Mouse (Mus musculus): ENCODE results near the gene Unk. TPM values are rescaled to one million over a fixed set of nuclear protein-coding genes. Genes with fewer than 3 reads are reported as not detected.

Unk gene
- polyA plus RNA-seq, 1 experiment from 2014 or later: 7.4 TPM

GRCm38 (mm10) chr11:116072608-116073007, 42.5 kb downstream of the Unk start:
- WGBS: 78% methylated on average over 3 of the region's 3 CpGs
- no peak overlapping the region for H3K4me2 ChIP-seq (replicated peaks; ENCODE audit: low read depth)
- H3K4me3 ChIP-seq (ENCODE audit: low read depth, low read length): no peak overlapping the region

GRCm38 (mm10) chr11:116074436-116074991, 44.4 kb downstream of the Unk start:
- Histone ChIP-seq H3K36me3 (ENCODE audit: control insufficient read depth, insufficient read depth) (peaks cover 5% of the 10 kb centered on the region), H3K27me3 (replicated peaks; ENCODE audit: control insufficient read depth, insufficient read depth, low read length) (no peaks in the 10 kb centered on the region), H3K4me3 (ENCODE audit: low read depth, low read length) (no peak overlapping the region), H3K9me3 (ENCODE audit: control insufficient read depth) (no peaks in the 10 kb centered on the region), H3K27ac (ENCODE audit: low read depth, low read length) (no peak overlapping the region), H3K4me2 (replicated peaks; ENCODE audit: low read depth) (no peak overlapping the region), H3K4me1 (replicated peaks; ENCODE audit: control insufficient read depth, insufficient read depth, low read length) (peaks cover 4% of the 10 kb centered on the region; the same call in 1 of the 2 replicates), H3K9ac (ENCODE audit: low read depth, low read length) (no peak overlapping the region)
- ATAC-seq: no peak
- TF ChIP-seq CTCF (IDR thresholded peaks at IDR 0.05; ENCODE audit: low read depth): no peak
- WGBS: 73% methylated on average over 7 of the region's 7 CpGs

More at GRCm38 (mm10) chr11:116072608-116073007, 42.5 kb downstream of the Unk start:
- H3K4me1 ChIP-seq (replicated peaks; ENCODE audit: control insufficient read depth, insufficient read depth, low read length): no peaks in the 10 kb centered on the region; the same call in 1 of the 2 replicates
- H3K27me3 ChIP-seq (replicated peaks; ENCODE audit: control insufficient read depth, insufficient read depth, low read length): no peaks in the 10 kb centered on the region
- no peak for ATAC-seq
- H3K27ac ChIP-seq (ENCODE audit: low read depth, low read length): no peak overlapping the region
- H3K9me3 ChIP-seq (ENCODE audit: control insufficient read depth): no peaks in the 10 kb centered on the region
- H3K36me3 ChIP-seq (ENCODE audit: control insufficient read depth, insufficient read depth): no peaks in the 10 kb centered on the region
- no peak for TF ChIP-seq CTCF (IDR thresholded peaks at IDR 0.05; ENCODE audit: low read depth)
- H3K9ac ChIP-seq (ENCODE audit: low read depth, low read length): no peak overlapping the region

- no peak for ATAC-seq
- no peak overlapping the region for H3K4me2 ChIP-seq (replicated peaks; ENCODE audit: low read depth)
- 52% methylated on average over 20 of the region's 20 CpGs for whole genome bisulfite sequencing
- H3K36me3 ChIP-seq (ENCODE audit: control insufficient read depth, insufficient read depth): peaks cover 17% of the 10 kb centered on the region
- H3K27me3 ChIP-seq (replicated peaks; ENCODE audit: control insufficient read depth, insufficient read depth, low read length): no peaks in the 10 kb centered on the region
- H3K9me3 ChIP-seq (ENCODE audit: control insufficient read depth): no peaks in the 10 kb centered on the region
- no peak overlapping the region for H3K4me3 ChIP-seq (ENCODE audit: low read depth, low read length)
- no peak for TF ChIP-seq CTCF (IDR thresholded peaks at IDR 0.05; ENCODE audit: low read depth)
- peaks cover 4% of the 10 kb centered on the region; the same call in 1 of the 2 replicates for H3K4me1 ChIP-seq (replicated peaks; ENCODE audit: control insufficient read depth, insufficient read depth, low read length)
- no peak overlapping the region for H3K9ac ChIP-seq (ENCODE audit: low read depth, low read length)
- no peak overlapping the region for H3K27ac ChIP-seq (ENCODE audit: low read depth, low read length)
These were observed 45.6 kb downstream of the Unk start for GRCm38 (mm10) chr11:116075539-116076265.

GRCm38 (mm10) chr11:116076266-116076540, 46.1 kb downstream of the Unk start:
- peaks cover 4% of the 10 kb centered on the region; the same call in 1 of the 2 replicates for H3K4me1 ChIP-seq (replicated peaks; ENCODE audit: control insufficient read depth, insufficient read depth, low read length)
- H3K36me3 ChIP-seq (ENCODE audit: control insufficient read depth, insufficient read depth): peaks cover 22% of the 10 kb centered on the region
- H3K9ac ChIP-seq (ENCODE audit: low read depth, low read length): no peak overlapping the region
- no peaks in the 10 kb centered on the region for H3K9me3 ChIP-seq (ENCODE audit: control insufficient read depth)
- no peak overlapping the region for H3K4me3 ChIP-seq (ENCODE audit: low read depth, low read length)
- 74% methylated on average over 7 of the region's 7 CpGs for WGBS
- no peak for ATAC-seq
- no peak overlapping the region for H3K4me2 ChIP-seq (replicated peaks; ENCODE audit: low read depth)
- no peaks in the 10 kb centered on the region for H3K27me3 ChIP-seq (replicated peaks; ENCODE audit: control insufficient read depth, insufficient read depth, low read length)
- H3K27ac ChIP-seq (ENCODE audit: low read depth, low read length): no peak overlapping the region
- TF ChIP-seq CTCF (IDR thresholded peaks at IDR 0.05; ENCODE audit: low read depth): no peak

GRCm38 (mm10) chr11:116076836-116077235, 46.7 kb downstream of the Unk start:
- H3K36me3 ChIP-seq (ENCODE audit: control insufficient read depth, insufficient read depth): peaks cover 29% of the 10 kb centered on the region
- H3K9me3 ChIP-seq (ENCODE audit: control insufficient read depth): no peaks in the 10 kb centered on the region
- H3K4me1 ChIP-seq (replicated peaks; ENCODE audit: control insufficient read depth, insufficient read depth, low read length): peaks cover 4% of the 10 kb centered on the region; the same call in 1 of the 2 replicates
- H3K27ac ChIP-seq (ENCODE audit: low read depth, low read length): no peak overlapping the region
- TF ChIP-seq CTCF (IDR thresholded peaks at IDR 0.05; ENCODE audit: low read depth): no peak
- no peaks in the 10 kb centered on the region for H3K27me3 ChIP-seq (replicated peaks; ENCODE audit: control insufficient read depth, insufficient read depth, low read length)
- peak overlapping the region; percentile 40; the same call in 1 of the 2 replicates for H3K9ac ChIP-seq (ENCODE audit: low read depth, low read length)
- peak overlapping the region; percentile 29; the same call in 1 of the 2 replicates for H3K4me3 ChIP-seq (ENCODE audit: low read depth, low read length)
- ATAC-seq: no peak
- H3K4me2 ChIP-seq (replicated peaks; ENCODE audit: low read depth): peak overlapping the region; percentile 64
- WGBS: 77% methylated on average over 7 of the region's 7 CpGs

- 29% methylated on average over 22 of the region's 22 CpGs for WGBS
These were observed 47.5 kb downstream of the Unk start, which contains the start of gene Unc13d for GRCm38 (mm10) chr11:116077446-116078204. Gene Unc13d (minus strand): TSS chr11:116077961.

More at GRCm38 (mm10) chr11:116077446-116078204, 47.5 kb downstream of the Unk start, which contains the start of gene Unc13d:
- peak within 1 kb of the TSS; percentile 64 for H3K4me2 ChIP-seq (replicated peaks; ENCODE audit: low read depth)
- H3K27ac ChIP-seq (ENCODE audit: low read depth, low read length): peak within 1 kb of the TSS; percentile 62
- peak; percentile 66 for TF ChIP-seq CTCF (IDR thresholded peaks at IDR 0.05; ENCODE audit: low read depth)
- ATAC-seq: peak; percentile 69
- no peaks in the 10 kb centered on the region for H3K9me3 ChIP-seq (ENCODE audit: control insufficient read depth)
- peak within 1 kb of the TSS; percentile 29 for H3K4me3 ChIP-seq (ENCODE audit: low read depth, low read length)
- peaks cover 36% of the 10 kb centered on the region for H3K36me3 ChIP-seq (ENCODE audit: control insufficient read depth, insufficient read depth)
- peak within 1 kb of the TSS; percentile 40; the same call in 1 of the 2 replicates for H3K9ac ChIP-seq (ENCODE audit: low read depth, low read length)
- no peaks in the 10 kb centered on the region for H3K27me3 ChIP-seq (replicated peaks; ENCODE audit: control insufficient read depth, insufficient read depth, low read length)
- peaks cover 4% of the 10 kb centered on the region; the same call in 1 of the 2 replicates for H3K4me1 ChIP-seq (replicated peaks; ENCODE audit: control insufficient read depth, insufficient read depth, low read length)
